9 mouse cellular contexts compared by ENCODE assay signal in genomic region chr11:100200104-100200820, GRCm38 (mm10). TPM values are rescaled to one million over a fixed set of nuclear protein-coding genes. Genes with fewer than 3 reads are reported as not detected.
DNase-seq lines count a peak whose midpoint lies in the region; ATAC-seq and TF ChIP-seq lines count a peak whose summit lies in the region.
"Had no signal": no experiment of that assay in that cellular context is flagged by ENCODE, and none has a peak within 500 bp of the region (broad histone marks: within the 10 kb centered on the region; RNA-seq: fewer than 3 reads in every experiment).

No protein-coding gene starts in this region.

- 32% methylated on average over 8 of the region's 8 CpGs for WGBS in cerebellum, adult 2 months

- no peaks in the 10 kb centered on the region for H3K4me1 ChIP-seq in cerebellum, adult 2 months (ENCODE audit: control insufficient read depth, insufficient read depth, low read length)

- H3K27me3 ChIP-seq in cerebellum, adult 2 months (ENCODE audit: control insufficient read depth, insufficient read depth, low read length): no peaks in the 10 kb centered on the region

- DNase-seq in cerebellum, adult 2 months: no peak
- no peak for DNase-seq in cerebellum, adult 9-10 months
- DNase-seq in kidney, postnatal 4 days: peak; percentile 34 to 41
- no peak for DNase-seq in kidney, postnatal 25 days
- peak; percentile 60 for DNase-seq in NIH3T3 (ENCODE audit: low read depth)

- ATAC-seq in granulocyte monocyte progenitor cell, adult 5-6 weeks (replicated peaks; ENCODE audit: poor library complexity, severe bottlenecking): peak; percentile 48
- ATAC-seq in megakaryocyte progenitor cell, adult 5-6 weeks (replicated peaks; ENCODE audit: poor library complexity): peak; percentile 65
- ATAC-seq in erythroid progenitor cell, adult 5-6 weeks (replicated peaks; ENCODE audit: low FRiP score, poor library complexity, severe bottlenecking): no peak

- peak; percentile 31; the same call in 1 of the 2 replicates for TF ChIP-seq CTCF in cerebellum, adult 2 months (IDR thresholded peaks at IDR 0.05; ENCODE audit: borderline replicate concordance, insufficient read depth, low read depth, low read length)

- no peak for TF ChIP-seq POLR2A in cerebellum, adult 2 months (IDR thresholded peaks at IDR 0.05; ENCODE audit: borderline replicate concordance, insufficient read depth, low read length)

- no peak overlapping the region for H3K27ac ChIP-seq in cerebellum, adult 2 months (ENCODE audit: insufficient read depth, low read length)

- no peak overlapping the region for H3K4me3 ChIP-seq in cerebellum, adult 2 months (replicated peaks; ENCODE audit: insufficient read depth, low read depth, low read length)

RNA-seq across cellular contexts. Expression of gene Krt14, which starts 7.1 kb away (rescaled TPM):
- 0.11 and 0.13 TPM in 2 replicates for polyA plus RNA-seq in cerebellum, adult 2 months (2012; rRNA removed)
- total RNA-seq in granulocyte monocyte progenitor cell, adult 5-6 weeks (2014; fragmentation: Nextera tagmentation): not detected in 2 replicates
- not detected in 2 replicates for total RNA-seq in granulocyte monocyte progenitor cell, adult 5-6 weeks (2017)
- total RNA-seq in megakaryocyte progenitor cell, adult 5-6 weeks (2015): not detected in 2 replicates
- not detected in 2 replicates for total RNA-seq in megakaryocyte progenitor cell, adult 5-6 weeks (2017)
- not detected in 2 replicates for total RNA-seq in erythroid progenitor cell, adult 5-6 weeks (2015; ENCODE audit: low replicate concordance)
- not detected in 2 replicates for total RNA-seq in erythroid progenitor cell, adult 5-6 weeks (2017; ENCODE audit: low replicate concordance)

RNA-seq across cellular contexts. Expression of gene Krt9, which starts 7.2 kb away (rescaled TPM):
- polyA plus RNA-seq in cerebellum, adult 2 months (2012; rRNA removed): 0.62 and 1.5 TPM in 2 replicates
- total RNA-seq in granulocyte monocyte progenitor cell, adult 5-6 weeks (2014; fragmentation: Nextera tagmentation): not detected in 2 replicates
- not detected in 2 replicates for total RNA-seq in granulocyte monocyte progenitor cell, adult 5-6 weeks (2017)
- total RNA-seq in megakaryocyte progenitor cell, adult 5-6 weeks (2015): not detected in 2 replicates
- total RNA-seq in megakaryocyte progenitor cell, adult 5-6 weeks (2017): not detected in 2 replicates
- not detected in 2 replicates for total RNA-seq in erythroid progenitor cell, adult 5-6 weeks (2015; ENCODE audit: low replicate concordance)
- total RNA-seq in erythroid progenitor cell, adult 5-6 weeks (2017; ENCODE audit: low replicate concordance): not detected in 2 replicates
- total RNA-seq: G1E had no signal
- polyA plus RNA-seq: G1E had no signal

RNA-seq across cellular contexts. Expression of gene Krt16, which starts 48.4 kb away (rescaled TPM):
- polyA plus RNA-seq in cerebellum, adult 2 months (2012; rRNA removed): not detected in 2 replicates
- total RNA-seq in granulocyte monocyte progenitor cell, adult 5-6 weeks (2014; fragmentation: Nextera tagmentation): not detected in 2 replicates
- not detected in 2 replicates for total RNA-seq in granulocyte monocyte progenitor cell, adult 5-6 weeks (2017)
- total RNA-seq in megakaryocyte progenitor cell, adult 5-6 weeks (2015): not detected in 2 replicates
- not detected in 2 replicates for total RNA-seq in megakaryocyte progenitor cell, adult 5-6 weeks (2017)
- total RNA-seq in erythroid progenitor cell, adult 5-6 weeks (2015; ENCODE audit: low replicate concordance): not detected in 2 replicates
- total RNA-seq in erythroid progenitor cell, adult 5-6 weeks (2017; ENCODE audit: low replicate concordance): not detected in 2 replicates
- polyA plus RNA-seq: G1E had no signal

RNA-seq across cellular contexts. Expression of gene Krt19, which starts 51.8 kb away (rescaled TPM):
- 0.36 and 0.51 TPM in 2 replicates for polyA plus RNA-seq in cerebellum, adult 2 months (2012; rRNA removed)
- total RNA-seq in granulocyte monocyte progenitor cell, adult 5-6 weeks (2014; fragmentation: Nextera tagmentation): not detected in 2 replicates
- not detected in 2 replicates for total RNA-seq in granulocyte monocyte progenitor cell, adult 5-6 weeks (2017)
- total RNA-seq in megakaryocyte progenitor cell, adult 5-6 weeks (2015): not detected in 2 replicates
- not detected in 2 replicates for total RNA-seq in megakaryocyte progenitor cell, adult 5-6 weeks (2017)
- not detected in 2 replicates for total RNA-seq in erythroid progenitor cell, adult 5-6 weeks (2015; ENCODE audit: low replicate concordance)
- total RNA-seq in erythroid progenitor cell, adult 5-6 weeks (2017; ENCODE audit: low replicate concordance): not detected in 2 replicates
- total RNA-seq: G1E had no signal
- polyA plus RNA-seq: G1E had no signal

Comparison
In these comparisons a context has a peak if more than half of its experiments do, and no peak if none do; other contexts are left out.
1. DNase-seq: peak in kidney, postnatal 4 days (2 of 2) and NIH3T3 (single experiment); none in cerebellum, adult 2 months (0 of 2), cerebellum, adult 9-10 months (single experiment) and kidney, postnatal 25 days (0 of 2).